Mouse (Mus musculus) layer of hippocampus, adult 2 months (tissue): ENCODE data around the gene Sema4b. TPM values are rescaled to one million over a fixed set of nuclear protein-coding genes. Genes with fewer than 3 reads are reported as not detected.
A peak's percentile ranks its signal among the peaks of the same experiment; 100 is the strongest.

ENCODE experiments used
- DNase-seq, 2 experiments: peaks; one replicate each; pipeline ENCODE4 v3.0.0; 2022; ENCODE audit warnings: low spot score in 2 of 2
- H3K27ac ChIP-seq: fragments of 200-600 bp; 2 replicates; pipeline ENCODE4 v1.8.1; 2022
- H3K4me3 ChIP-seq: fragments of 200-600 bp; 2 replicates; pipeline ENCODE4 v1.8.1; 2022; ENCODE audit warnings: mild to moderate bottlenecking
- CTCF ChIP-seq: fragments of 200-600 bp; conservative IDR thresholded peaks from 2 replicates; pipeline ENCODE4 v1.8.1; 2022; ENCODE audit warnings: antibody characterized with exemption, mild to moderate bottlenecking, moderate library complexity
- total RNA-seq, 2 experiments: library from RNA; stranded (reverse); gene quantifications; 2 replicates each; pipeline ENCODE4 v1.2.3; 2021

The Sema4b gene
- total RNA-seq, 2 experiments from 2014 or later, result 25.7 to 27.5 TPM

- H3K27ac ChIP-seq, result no peak overlapping the region
- no peak overlapping the region for H3K4me3 ChIP-seq
- no peak for TF ChIP-seq CTCF
- no peak for DNase-seq
Measured at GRCm38 (mm10) chr7:80181078-80181477, 5.6 kb upstream of the Sema4b start.

- TF ChIP-seq CTCF, result no peak
- Histone ChIP-seq H3K27ac (no peak overlapping the region), H3K4me3 (no peak overlapping the region)
- DNase-seq, result no peak
Measured at GRCm38 (mm10) chr7:80182139-80182538, 4.5 kb upstream of the Sema4b start.

GRCm38 (mm10) chr7:80183466-80183865 lies 3.2 kb upstream of the Sema4b start:
- no peak overlapping the region for H3K27ac ChIP-seq
- H3K4me3 ChIP-seq, result no peak overlapping the region
- no peak for DNase-seq
- TF ChIP-seq CTCF, result no peak

GRCm38 (mm10) chr7:80183969-80184368 lies 2.7 kb upstream of the Sema4b start:
- Histone ChIP-seq H3K27ac (no peak overlapping the region), H3K4me3 (no peak overlapping the region)
- TF ChIP-seq CTCF, result no peak
- DNase-seq, result no peak

GRCm38 (mm10) chr7:80184551-80184950 lies 2.1 kb upstream of the Sema4b start:
- no peak for DNase-seq
- no peak for TF ChIP-seq CTCF
- Histone ChIP-seq H3K27ac (no peak overlapping the region), H3K4me3 (no peak overlapping the region)

- no peak for DNase-seq
- H3K27ac ChIP-seq, result no peak overlapping the region
- no peak for TF ChIP-seq CTCF
- H3K4me3 ChIP-seq, result no peak overlapping the region
Measured at GRCm38 (mm10) chr7:80184968-80185367, 1.7 kb upstream of the Sema4b start.

- peak overlapping the region; percentile 57 for H3K4me3 ChIP-seq
- no peak for TF ChIP-seq CTCF
- peak overlapping the region; percentile 99 for H3K27ac ChIP-seq
- no peak for DNase-seq
Measured at GRCm38 (mm10) chr7:80186021-80186420, 620 bp upstream of the Sema4b start.

GRCm38 (mm10) chr7:80187501-80187900 lies 860 bp downstream of the Sema4b start:
- TF ChIP-seq CTCF, result no peak
- H3K4me3 ChIP-seq, result peak overlapping the region; percentile 57
- H3K27ac ChIP-seq, result peak overlapping the region; percentile 99
- DNase-seq, result peak in 1 of 2 experiments; percentile 14

- peak overlapping the region; percentile 99 for H3K27ac ChIP-seq
- no peak for DNase-seq
- no peak for TF ChIP-seq CTCF
- 0 out of 2 replicates have a peak overlapping the region, but pooled peaks have one; percentile 5 for H3K4me3 ChIP-seq
Measured at GRCm38 (mm10) chr7:80188579-80189125, 2.0 kb downstream of the Sema4b start.

- no peak for DNase-seq
- peak overlapping the region; percentile 99 for H3K27ac ChIP-seq
- TF ChIP-seq CTCF, result no peak
Measured at GRCm38 (mm10) chr7:80189147-80189933, 2.7 kb downstream of the Sema4b start.

GRCm38 (mm10) chr7:80191455-80191854 lies 4.8 kb downstream of the Sema4b start:
- no peak for DNase-seq
- Histone ChIP-seq H3K27ac (peak overlapping the region; percentile 74), H3K4me3 (no peak overlapping the region)
- TF ChIP-seq CTCF, result no peak

More at GRCm38 (mm10) chr7:80189147-80189933, 2.7 kb downstream of the Sema4b start:
- peak overlapping the region; percentile 5; the same call in 1 of the 2 replicates for H3K4me3 ChIP-seq

GRCm38 (mm10) chr7:80192226-80193061 lies 5.8 kb downstream of the Sema4b start:
- peak; percentile 55 to 57 for DNase-seq
- TF ChIP-seq CTCF, result no peak
- Histone ChIP-seq H3K27ac (peak overlapping the region; percentile 74), H3K4me3 (peak overlapping the region; percentile 33)

GRCm38 (mm10) chr7:80193941-80194739 lies 7.5 kb downstream of the Sema4b start:
- no peak for TF ChIP-seq CTCF

More at GRCm38 (mm10) chr7:80193941-80194739, 7.5 kb downstream of the Sema4b start:
- no peak overlapping the region; the same call in 1 of the 2 replicates for H3K4me3 ChIP-seq
- DNase-seq, result no peak
- peak overlapping the region; percentile 81 for H3K27ac ChIP-seq
